Mouse (Mus musculus) erythroblast, embryonic 14.5 days (primary cell): Measurements from ENCODE around the gene Adam34.
"Not testable (repeated sequence)": the region's sequence is repeated elsewhere in the genome, so short reads cannot be mapped to it uniquely, and the experiment has no call there.

Experiments used
- GATA1 ChIP-seq: IDR thresholded peaks from 2 replicates; pipeline ENCODE4 v1.6.1; 2012; ENCODE audit warnings: low read length, inconsistent platforms, mixed read lengths
- TAL1 ChIP-seq: IDR thresholded peaks from 3 replicates; pipeline ENCODE4 v1.6.1; 2012; ENCODE audit warnings: low read length, inconsistent platforms, mixed read lengths

- not testable (repeated sequence) for TF ChIP-seq GATA1, TAL1
These were observed 106.2 kb downstream of the Adam34 start for GRCm38 (mm10) chr8:43603657-43604056.
